Mouse (Mus musculus): ENCODE measurements around the gene Tmem135. TPM values are rescaled to one million over a fixed set of nuclear protein-coding genes. Genes with fewer than 3 reads are reported as not detected.

Tmem135 gene
- polyA plus RNA-seq, 1 experiment from 2014 or later = 41.6 TPM

DNA sequence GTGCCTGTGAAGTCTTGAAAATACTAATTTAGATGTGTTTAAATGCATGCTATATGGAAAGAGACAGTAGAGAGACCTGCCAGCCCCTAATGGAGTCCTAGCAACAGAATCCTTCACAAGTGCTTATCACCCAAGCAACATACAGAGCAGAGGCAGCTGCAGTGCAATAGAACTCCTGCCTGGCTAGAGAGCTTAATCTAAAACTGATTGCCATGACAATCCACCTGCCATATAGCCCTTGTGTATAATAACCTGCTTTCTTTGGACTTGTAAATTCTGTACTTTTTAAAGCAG is 64.9 kb downstream of the Tmem135 start:
- H3K4me3 ChIP-seq (replicated peaks; ENCODE audit: low read depth, low read length) = peak overlapping the region; percentile 77
- ATAC-seq (replicated peaks; ENCODE audit: low FRiP score, low read depth) (no peak), DNase-seq (ENCODE audit: low spot score) (no peak)
- peak overlapping the region; percentile 94 for H3K4me2 ChIP-seq (ENCODE audit: low read length)
- no peaks in the 10 kb centered on the region for H3K36me3 ChIP-seq (ENCODE audit: insufficient read depth, low read length)
- H3K27ac ChIP-seq = peak overlapping the region; percentile 16; the same call in 1 of the 2 replicates
- peak overlapping the region; percentile 74; the same call in 1 of the 2 replicates for H3K9ac ChIP-seq (ENCODE audit: low read depth, low read length)
- H3K9me3 ChIP-seq (replicated peaks; ENCODE audit: low read length) = no peaks in the 10 kb centered on the region
- no peak for TF ChIP-seq CTCF (IDR thresholded peaks at IDR 0.05; ENCODE audit: low read depth)
- H3K4me1 ChIP-seq (replicated peaks; ENCODE audit: insufficient read depth, low read length) = peaks cover 10% of the 10 kb centered on the region; the same call in 1 of the 2 replicates
- H3K27me3 ChIP-seq (ENCODE audit: insufficient read depth, low read length) = no peaks in the 10 kb centered on the region

DNA sequence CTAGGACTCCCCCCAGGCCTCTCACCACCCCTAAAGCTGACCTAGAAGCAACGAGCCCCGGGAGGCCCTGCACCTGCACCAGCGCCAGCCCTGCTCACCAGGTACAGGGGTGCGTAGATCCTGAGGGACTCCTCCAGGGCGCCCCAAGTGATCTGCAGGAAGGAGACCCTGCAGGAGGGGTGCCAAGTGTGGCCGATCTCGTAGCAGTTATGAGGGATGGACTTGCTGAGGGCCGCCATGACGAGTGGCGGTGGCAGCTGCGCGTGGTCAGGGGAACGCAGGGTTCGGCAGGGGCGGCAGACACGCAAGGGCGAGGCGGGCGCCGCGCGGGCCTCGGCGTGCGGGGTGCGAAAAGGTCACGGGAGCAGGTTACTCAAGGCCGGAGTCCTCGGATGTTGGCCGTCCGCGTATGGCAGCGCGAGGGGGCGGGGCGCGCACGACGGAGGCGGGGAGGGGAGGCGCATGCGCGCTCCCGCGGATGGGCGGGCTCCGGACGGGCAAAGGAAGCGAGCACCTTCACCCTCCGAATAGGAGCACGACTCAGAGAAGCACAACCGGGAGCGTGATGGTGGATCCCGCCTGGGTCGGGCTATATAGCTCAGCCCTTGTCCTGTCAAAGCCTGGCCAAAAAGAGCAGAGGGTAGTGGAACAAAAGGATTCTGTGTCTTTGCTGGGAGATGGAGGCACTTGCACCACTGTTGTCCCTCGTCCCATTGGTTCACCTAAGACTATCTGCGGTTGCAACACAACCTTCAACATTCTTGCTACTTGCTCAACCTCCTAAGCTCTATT is 65.5 kb downstream of the Tmem135 start:
- peak overlapping the region; percentile 94 for H3K4me2 ChIP-seq (ENCODE audit: low read length)
- ATAC-seq (replicated peaks; ENCODE audit: low FRiP score, low read depth) (peak; percentile 93), DNase-seq (ENCODE audit: low spot score) (peak; percentile 90)
- H3K27me3 ChIP-seq (ENCODE audit: insufficient read depth, low read length) = no peaks in the 10 kb centered on the region
- no peaks in the 10 kb centered on the region for H3K36me3 ChIP-seq (ENCODE audit: insufficient read depth, low read length)
- TF ChIP-seq CTCF (IDR thresholded peaks at IDR 0.05; ENCODE audit: low read depth) = no peak
- peak overlapping the region; percentile 74 for H3K9ac ChIP-seq (ENCODE audit: low read depth, low read length)
- peak overlapping the region; percentile 77 for H3K4me3 ChIP-seq (replicated peaks; ENCODE audit: low read depth, low read length)
- H3K27ac ChIP-seq = peak overlapping the region; percentile 50; the same call in 1 of the 2 replicates
- peaks cover 10% of the 10 kb centered on the region; the same call in 1 of the 2 replicates for H3K4me1 ChIP-seq (replicated peaks; ENCODE audit: insufficient read depth, low read length)
- no peaks in the 10 kb centered on the region for H3K9me3 ChIP-seq (replicated peaks; ENCODE audit: low read length)
- WGBS = under 1% methylated on average over 55 of the region's 57 CpGs

DNA sequence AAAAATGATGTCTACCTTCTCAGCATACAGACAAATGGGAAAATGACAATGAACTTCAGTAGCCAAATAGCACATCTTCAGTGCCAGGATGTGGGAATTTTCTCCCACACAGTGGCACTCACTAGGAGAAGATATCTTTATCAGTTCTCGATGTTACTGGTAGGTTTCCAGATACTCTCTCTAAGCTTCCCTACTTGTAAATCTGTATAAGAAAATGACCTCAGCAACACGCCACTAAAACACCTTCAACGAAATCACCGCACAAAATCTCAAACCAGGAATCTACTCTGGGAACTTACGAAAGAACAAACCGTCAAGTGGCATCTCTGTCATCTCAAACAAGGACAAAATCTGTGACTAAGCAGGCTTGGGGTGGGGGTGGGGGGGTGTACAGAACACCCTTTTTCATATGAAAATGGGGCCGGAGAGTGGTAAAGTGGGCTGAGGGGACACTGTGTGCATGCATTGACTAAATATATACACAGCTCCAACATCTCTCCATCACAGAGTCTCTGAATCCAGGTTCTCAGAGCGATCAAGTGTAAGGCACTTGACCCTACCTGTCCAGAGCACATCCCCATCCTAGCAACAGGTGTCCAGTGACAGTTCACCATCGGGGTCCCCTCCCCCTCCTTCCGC is 66.2 kb downstream of the Tmem135 start:
- Histone ChIP-seq H3K4me1 (replicated peaks; ENCODE audit: insufficient read depth, low read length) (peaks cover 10% of the 10 kb centered on the region; the same call in 1 of the 2 replicates), H3K9ac (ENCODE audit: low read depth, low read length) (peak overlapping the region; percentile 74), H3K27me3 (ENCODE audit: insufficient read depth, low read length) (no peaks in the 10 kb centered on the region), H3K4me2 (ENCODE audit: low read length) (peak overlapping the region; percentile 94), H3K36me3 (ENCODE audit: insufficient read depth, low read length) (no peaks in the 10 kb centered on the region), H3K4me3 (replicated peaks; ENCODE audit: low read depth, low read length) (peak overlapping the region; percentile 77), H3K9me3 (replicated peaks; ENCODE audit: low read length) (no peaks in the 10 kb centered on the region), H3K27ac (peak overlapping the region; percentile 50; the same call in 1 of the 2 replicates)
- no peak for TF ChIP-seq CTCF (IDR thresholded peaks at IDR 0.05; ENCODE audit: low read depth)
- no peak for ATAC-seq (replicated peaks; ENCODE audit: low FRiP score, low read depth)
- DNase-seq (ENCODE audit: low spot score) = no peak
- WGBS = 28% methylated on average over 10 of the region's 10 CpGs

DNA sequence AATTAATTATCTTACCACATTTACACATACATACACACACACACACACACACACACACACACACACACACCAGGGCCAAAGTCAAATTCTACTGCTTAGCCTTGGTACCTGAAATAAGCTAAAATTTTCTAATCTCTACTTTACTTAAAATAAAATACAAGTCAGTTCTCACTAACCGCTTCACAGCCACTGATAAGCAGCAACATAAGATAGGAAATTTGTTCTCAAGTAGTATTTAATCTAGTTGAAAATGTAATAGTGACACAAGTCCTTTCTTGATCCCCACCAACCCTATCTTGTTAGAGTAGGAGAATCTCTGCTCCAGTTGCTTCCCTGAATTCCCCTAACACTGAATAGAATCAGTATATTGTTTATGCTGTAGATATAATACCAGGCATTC is 67.6 kb downstream of the Tmem135 start:
- 93% methylated on average over 1 of the region's 1 CpGs for WGBS
- Histone ChIP-seq H3K27me3 (ENCODE audit: insufficient read depth, low read length) (no peaks in the 10 kb centered on the region), H3K9me3 (replicated peaks; ENCODE audit: low read length) (no peaks in the 10 kb centered on the region), H3K27ac (no peak overlapping the region), H3K4me3 (replicated peaks; ENCODE audit: low read depth, low read length) (no peak overlapping the region), H3K9ac (ENCODE audit: low read depth, low read length) (no peak overlapping the region), H3K4me2 (ENCODE audit: low read length) (peak overlapping the region; percentile 94; the same call in 1 of the 2 replicates), H3K36me3 (ENCODE audit: insufficient read depth, low read length) (no peaks in the 10 kb centered on the region), H3K4me1 (replicated peaks; ENCODE audit: insufficient read depth, low read length) (peaks cover 10% of the 10 kb centered on the region; the same call in 1 of the 2 replicates)
- no peak for ATAC-seq (replicated peaks; ENCODE audit: low FRiP score, low read depth)
- TF ChIP-seq CTCF (IDR thresholded peaks at IDR 0.05; ENCODE audit: low read depth) = no peak
- DNase-seq (ENCODE audit: low spot score) = no peak

DNA sequence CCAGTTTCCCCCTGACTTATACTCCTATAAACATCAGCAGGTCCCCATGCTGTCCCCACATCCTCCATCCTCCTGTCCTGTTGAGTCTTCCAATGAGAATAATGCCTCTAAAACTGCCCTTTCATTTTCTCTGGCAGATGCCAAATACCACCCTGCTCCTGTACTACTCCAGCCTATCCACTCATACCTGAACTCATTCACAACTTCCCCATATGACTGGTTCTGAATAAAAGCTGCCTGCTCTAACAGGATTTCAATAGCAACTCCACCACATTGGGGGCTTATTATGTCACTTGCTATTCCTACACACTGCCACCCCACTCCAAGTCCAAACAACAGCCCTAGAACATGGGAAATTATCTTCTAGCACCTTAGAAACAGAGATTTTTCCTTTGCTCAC is 68.7 kb downstream of the Tmem135 start:
- Histone ChIP-seq H3K4me3 (replicated peaks; ENCODE audit: low read depth, low read length) (no peak overlapping the region), H3K4me1 (replicated peaks; ENCODE audit: insufficient read depth, low read length) (peaks cover 10% of the 10 kb centered on the region; the same call in 1 of the 2 replicates), H3K27me3 (ENCODE audit: insufficient read depth, low read length) (no peaks in the 10 kb centered on the region), H3K9ac (ENCODE audit: low read depth, low read length) (no peak overlapping the region), H3K9me3 (replicated peaks; ENCODE audit: low read length) (no peaks in the 10 kb centered on the region), H3K36me3 (ENCODE audit: insufficient read depth, low read length) (no peaks in the 10 kb centered on the region), H3K27ac (no peak overlapping the region), H3K4me2 (ENCODE audit: low read length) (no peak overlapping the region)
- DNase-seq (ENCODE audit: low spot score) (no peak), ATAC-seq (replicated peaks; ENCODE audit: low FRiP score, low read depth) (no peak)
- no peak for TF ChIP-seq CTCF (IDR thresholded peaks at IDR 0.05; ENCODE audit: low read depth)

DNA sequence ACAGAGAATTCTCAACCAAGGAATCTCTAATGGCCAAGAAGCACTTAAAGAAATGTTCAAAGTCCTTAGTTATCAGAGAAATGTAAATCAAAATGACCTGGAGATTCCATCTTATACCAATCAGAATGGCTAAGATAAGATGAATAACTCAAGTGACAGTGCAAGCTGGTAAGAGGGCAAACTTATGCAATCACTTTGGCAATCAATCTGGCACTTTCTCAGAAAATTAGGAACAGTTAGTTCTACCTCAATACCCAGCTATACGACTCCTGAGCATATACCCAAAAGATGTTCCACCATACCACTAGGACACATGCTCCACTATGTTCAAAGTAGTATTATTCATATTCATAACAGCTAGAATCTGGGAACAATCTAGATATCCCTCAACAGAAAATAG is 74.1 kb downstream of the Tmem135 start:
- WGBS = 86% methylated on average over 1 of the region's 1 CpGs
- no peak for ATAC-seq (replicated peaks; ENCODE audit: low FRiP score, low read depth)
- Histone ChIP-seq H3K27me3 (ENCODE audit: insufficient read depth, low read length) (no peaks in the 10 kb centered on the region), H3K36me3 (ENCODE audit: insufficient read depth, low read length) (no peaks in the 10 kb centered on the region), H3K4me2 (ENCODE audit: low read length) (no peak overlapping the region), H3K9me3 (replicated peaks; ENCODE audit: low read length) (no peaks in the 10 kb centered on the region), H3K4me1 (replicated peaks; ENCODE audit: insufficient read depth, low read length) (peaks cover 6% of the 10 kb centered on the region; the same call in 1 of the 2 replicates), H3K9ac (ENCODE audit: low read depth, low read length) (no peak overlapping the region), H3K4me3 (replicated peaks; ENCODE audit: low read depth, low read length) (no peak overlapping the region), H3K27ac (no peak overlapping the region)
- TF ChIP-seq CTCF (IDR thresholded peaks at IDR 0.05; ENCODE audit: low read depth) = no peak
- DNase-seq (ENCODE audit: low spot score) = no peak

All from kidney, postnatal 0 days (tissue).